Mouse (Mus musculus) small intestine, adult 2 months (tissue): ENCODE results near the gene Acsl3. TPM values are rescaled to one million over a fixed set of nuclear protein-coding genes. Genes with fewer than 3 reads are reported as not detected.
A peak's percentile ranks its signal among the peaks of the same experiment; 100 is the strongest.

ENCODE experiments used
- H3K27ac ChIP-seq: fragments of 200-500 bp; 2 replicates; pipeline ENCODE4 v1.5.1; 2012; ENCODE audit warnings: low read depth, low read length, control low read depth, inconsistent platforms; ENCODE audit not compliant: insufficient read depth
- H3K27me3 ChIP-seq: fragments of 200-500 bp; 2 replicates; pipeline ENCODE4 v1.6.1; 2012; ENCODE audit warnings: mild to moderate bottlenecking, moderate library complexity, low read length, inconsistent platforms; ENCODE audit not compliant: control insufficient read depth, insufficient read depth
- H3K36me3 ChIP-seq: fragments of 200-500 bp; 2 replicates; pipeline ENCODE4 v1.6.1; 2012; ENCODE audit warnings: mild to moderate bottlenecking, low read length, control low read depth, inconsistent platforms; ENCODE audit not compliant: control insufficient read depth, insufficient read depth
- H3K4me1 ChIP-seq: fragments of 200-500 bp; 2 replicates; pipeline ENCODE4 v1.6.1; 2012; ENCODE audit warnings: low read length, inconsistent platforms, mixed read lengths; ENCODE audit not compliant: control insufficient read depth, insufficient read depth, insufficient read length
- H3K4me3 ChIP-seq: fragments of 200-500 bp; 2 replicates; pipeline ENCODE4 v1.5.1; 2012; ENCODE audit warnings: low read depth, mild to moderate bottlenecking, control low read depth, inconsistent platforms, low read length, moderate library complexity
- CTCF ChIP-seq: fragments of 200-500 bp; IDR thresholded peaks from 2 replicates; pipeline ENCODE4 v1.5.1; 2012; ENCODE audit warnings: low read depth, mild to moderate bottlenecking, control low read depth, inconsistent platforms, low read length, moderate library complexity, mixed read lengths; ENCODE audit not compliant: insufficient replicate concordance, insufficient read length; ENCODE audit errors: extremely low read depth
- POLR2A ChIP-seq: fragments of 200-500 bp; IDR thresholded peaks from 2 replicates; pipeline ENCODE4 v1.6.1; 2012; ENCODE audit warnings: low read depth, mild to moderate bottlenecking, control low read depth, inconsistent platforms, low read length, moderate library complexity
- WGBS: fragments of 180-500 bp; shearing (Covaris S2); methylation state at CpG from one replicate; pipeline ENCODE4 v1.1.7; 2018; 5-methylcytosine and 5-hydroxymethylcytosine counted together
- polyA plus RNA-seq: library from polyadenylated mRNA; depleted of rRNA; stranded (reverse); fragments of >200 nt; gene quantifications from 2 replicates; pipeline ENCODE4 v1.2.3, GENCODE M21; 2012; rRNA removed

Acsl3 gene
- polyA plus RNA-seq = 3.5 and 7.9 TPM in 2 replicates

DNA sequence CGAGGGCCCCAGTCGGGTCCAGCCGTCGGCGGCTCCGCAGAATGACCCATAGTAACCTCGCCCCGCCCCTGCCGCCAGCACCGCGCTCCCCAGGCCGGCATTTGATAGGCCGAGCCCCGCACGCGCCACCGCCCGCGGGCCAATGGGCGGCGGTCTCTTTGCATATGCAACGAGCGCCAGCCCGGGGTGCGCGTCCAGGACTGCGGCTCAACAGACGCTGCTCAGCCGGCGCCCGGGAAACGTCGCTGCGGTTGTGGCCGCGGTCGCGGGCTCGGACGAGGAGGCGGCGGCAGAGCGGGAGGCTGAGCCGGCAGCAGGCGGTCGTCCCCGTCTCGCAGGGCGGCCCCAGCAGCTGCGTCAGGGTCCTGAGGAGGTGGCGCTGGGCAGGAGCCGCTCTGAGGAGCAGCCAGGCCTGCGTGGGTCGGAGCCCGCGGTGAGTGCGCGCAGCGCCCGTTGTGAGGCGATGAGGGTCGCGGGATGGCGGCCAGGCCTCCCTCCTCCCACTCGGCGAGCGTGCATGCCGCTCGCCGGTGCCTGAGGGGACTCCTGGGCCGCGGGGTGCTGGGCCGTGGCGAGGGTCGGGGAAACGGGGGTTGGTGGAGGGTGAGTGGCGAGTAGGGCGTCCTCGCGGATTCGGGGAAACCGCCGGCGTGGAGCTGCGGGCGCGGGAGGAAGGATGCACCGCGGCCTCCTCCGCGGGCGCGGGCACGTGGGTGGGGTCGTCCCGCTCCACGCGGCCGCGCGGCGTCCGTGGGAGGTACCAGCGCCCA is at the start of gene Acsl3, which contains the start of gene Utp14b:
Gene Acsl3, plus strand, starts transcription at position 155 of the 770 bp plus-strand sequence.
Gene Utp14b, plus strand, starts transcription at position 368 of the 770 bp plus-strand sequence.
- TF ChIP-seq POLR2A (peak; percentile 99), CTCF (no peak)
- H3K27ac ChIP-seq = peak within 1 kb of the TSS; percentile 68
- H3K4me3 ChIP-seq = peak within 1 kb of the TSS; percentile 96
- no peaks in the 10 kb centered on the region for H3K36me3 ChIP-seq
- no peaks in the 10 kb centered on the region; the same call in 1 of the 2 replicates for H3K4me1 ChIP-seq
- 1% methylated on average over 104 of the region's 104 CpGs for WGBS
- H3K27me3 ChIP-seq = no peaks in the 10 kb centered on the region

GRCm38 (mm10) chr1:78609134-78609907 is 48.3 kb upstream of the Acsl3 start:
- WGBS = 22% methylated on average over 12 of the region's 12 CpGs
- TF ChIP-seq CTCF = no peak
- TF ChIP-seq POLR2A = no peak
- no peak overlapping the region for H3K27ac ChIP-seq

DNA sequence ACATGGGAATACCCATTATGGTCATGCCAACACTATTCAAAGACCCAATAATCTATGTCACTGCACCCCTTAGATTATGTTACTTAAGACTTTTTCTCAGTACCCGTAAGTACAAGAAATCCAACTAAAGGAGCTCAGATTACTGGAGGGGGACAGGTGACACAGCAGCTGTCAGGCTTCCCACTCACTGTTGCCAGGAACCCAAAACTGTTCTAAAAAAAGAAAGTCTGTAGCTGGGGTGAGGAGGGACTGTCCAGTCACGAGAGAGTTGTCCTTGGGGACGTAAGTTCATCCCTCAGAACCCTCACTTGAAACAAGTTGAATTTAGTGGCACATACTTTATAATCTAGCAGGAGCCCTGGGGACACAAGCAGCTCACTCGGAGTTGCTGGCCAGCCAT is 46.6 kb upstream of the Acsl3 start:
- Histone ChIP-seq H3K4me1 (peaks cover 3% of the 10 kb centered on the region; the same call in 1 of the 2 replicates), H3K36me3 (no peaks in the 10 kb centered on the region), H3K27ac (no peak overlapping the region), H3K27me3 (no peaks in the 10 kb centered on the region), H3K4me3 (no peak overlapping the region)
- TF ChIP-seq CTCF (no peak), POLR2A (no peak)
- WGBS = 83% methylated on average over 4 of the region's 4 CpGs

More at GRCm38 (mm10) chr1:78609134-78609907, 48.3 kb upstream of the Acsl3 start:
- Histone ChIP-seq H3K4me3 (no peak overlapping the region), H3K36me3 (no peaks in the 10 kb centered on the region), H3K4me1 (peaks cover 3% of the 10 kb centered on the region; the same call in 1 of the 2 replicates), H3K27me3 (no peaks in the 10 kb centered on the region)

DNA sequence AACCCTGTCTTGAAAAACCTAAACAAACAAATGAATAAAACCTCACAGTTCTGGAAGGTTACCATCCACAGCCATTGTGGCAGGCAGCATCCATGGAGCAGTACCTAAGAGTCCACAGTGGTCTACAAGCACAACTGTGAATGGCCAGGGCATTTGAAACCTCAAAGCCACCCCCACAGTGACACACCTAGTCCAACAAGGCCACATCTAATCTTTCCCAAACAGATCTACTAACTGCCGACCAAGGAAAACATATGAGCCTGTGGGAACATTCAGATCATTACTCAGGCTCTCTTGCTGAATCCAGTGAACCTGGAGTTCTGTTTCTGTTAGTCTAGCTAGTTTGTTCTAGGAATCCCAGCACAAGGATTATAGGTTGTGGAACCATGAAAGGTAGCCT is 44.7 kb upstream of the Acsl3 start:
- TF ChIP-seq POLR2A (no peak), CTCF (no peak)
- H3K36me3 ChIP-seq = no peaks in the 10 kb centered on the region
- H3K4me1 ChIP-seq = peaks cover 3% of the 10 kb centered on the region; the same call in 1 of the 2 replicates
- H3K27me3 ChIP-seq = no peaks in the 10 kb centered on the region
- H3K4me3 ChIP-seq = no peak overlapping the region
- WGBS = 36% methylated on average over 1 of the region's 1 CpGs
- no peak overlapping the region for H3K27ac ChIP-seq

DNA sequence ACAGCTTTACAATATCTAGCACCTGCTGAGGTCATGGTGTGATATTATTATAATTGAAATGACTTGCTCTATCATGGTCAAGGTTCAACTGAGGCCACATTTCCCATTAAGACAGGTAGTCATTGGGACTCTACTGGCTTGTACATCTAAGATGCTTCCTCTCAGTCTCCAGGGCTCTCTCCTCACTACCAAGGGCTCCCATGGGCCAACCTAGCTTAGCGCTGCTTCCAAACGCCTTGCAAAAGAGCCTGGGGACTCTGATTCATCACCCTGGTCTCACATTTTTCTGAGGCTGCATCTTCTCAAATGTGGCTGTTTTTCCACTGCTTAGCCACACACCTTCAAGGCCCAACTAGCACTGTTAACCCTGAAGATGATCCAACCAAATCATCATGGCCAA is 33.3 kb upstream of the Acsl3 start:
- no peaks in the 10 kb centered on the region for H3K27me3 ChIP-seq
- WGBS = 91% methylated on average over 2 of the region's 2 CpGs
- no peaks in the 10 kb centered on the region for H3K4me1 ChIP-seq
- TF ChIP-seq CTCF (no peak), POLR2A (no peak)
- no peak overlapping the region for H3K27ac ChIP-seq
- no peaks in the 10 kb centered on the region for H3K36me3 ChIP-seq
- H3K4me3 ChIP-seq = no peak overlapping the region

DNA sequence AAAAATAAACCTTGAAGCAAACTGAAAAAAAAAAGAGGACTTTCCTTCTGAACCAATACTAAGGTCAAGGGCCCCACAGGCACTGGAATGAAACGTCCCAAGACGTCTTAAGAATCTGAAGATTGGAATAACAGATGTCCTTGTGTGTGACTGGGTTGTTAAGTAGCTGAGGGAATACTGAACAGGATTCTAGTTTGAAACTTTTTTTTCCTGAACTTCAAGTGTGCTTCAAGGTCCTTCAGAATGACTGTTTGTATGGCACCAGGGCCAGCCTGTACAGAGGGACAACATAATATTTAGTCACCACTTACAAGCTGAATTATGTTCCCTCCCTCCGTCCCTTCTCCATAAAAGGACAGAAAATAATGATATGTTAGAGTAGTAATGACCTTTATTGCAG is 23.1 kb upstream of the Acsl3 start:
- Histone ChIP-seq H3K27ac (no peak overlapping the region), H3K4me3 (no peak overlapping the region), H3K4me1 (no peaks in the 10 kb centered on the region), H3K27me3 (no peaks in the 10 kb centered on the region), H3K36me3 (no peaks in the 10 kb centered on the region)
- TF ChIP-seq POLR2A (no peak), CTCF (no peak)
- 88% methylated on average over 3 of the region's 3 CpGs for WGBS

- H3K36me3 ChIP-seq = no peaks in the 10 kb centered on the region
- H3K4me1 ChIP-seq = no peaks in the 10 kb centered on the region
- H3K4me3 ChIP-seq = no peak overlapping the region
- TF ChIP-seq POLR2A (no peak), CTCF (no peak)
- no peaks in the 10 kb centered on the region for H3K27me3 ChIP-seq
- no peak overlapping the region for H3K27ac ChIP-seq
These were observed 16.8 kb upstream of the Acsl3 start for GRCm38 (mm10) chr1:78640871-78641270.
